Mouse (Mus musculus) adrenal gland, postnatal 4 days (tissue): ENCODE measurements around the gene Swsap1. TPM values are rescaled to one million over a fixed set of nuclear protein-coding genes. Genes with fewer than 3 reads are reported as not detected.

Source experiments
- DNase-seq, 2 experiments: peaks; one replicate each; pipeline ENCODE4 v3.0.0; 2021 to 2022; ENCODE audit warnings: low spot score in 2 of 2, mixed read lengths in 2 of 2
- total RNA-seq, 2 experiments: library from RNA; stranded (reverse); gene quantifications; 2 replicates each; pipeline ENCODE4 v1.2.3; 2021

Swsap1 gene
- total RNA-seq, 2 experiments from 2014 or later = 15.9 to 16.1 TPM

DNA sequence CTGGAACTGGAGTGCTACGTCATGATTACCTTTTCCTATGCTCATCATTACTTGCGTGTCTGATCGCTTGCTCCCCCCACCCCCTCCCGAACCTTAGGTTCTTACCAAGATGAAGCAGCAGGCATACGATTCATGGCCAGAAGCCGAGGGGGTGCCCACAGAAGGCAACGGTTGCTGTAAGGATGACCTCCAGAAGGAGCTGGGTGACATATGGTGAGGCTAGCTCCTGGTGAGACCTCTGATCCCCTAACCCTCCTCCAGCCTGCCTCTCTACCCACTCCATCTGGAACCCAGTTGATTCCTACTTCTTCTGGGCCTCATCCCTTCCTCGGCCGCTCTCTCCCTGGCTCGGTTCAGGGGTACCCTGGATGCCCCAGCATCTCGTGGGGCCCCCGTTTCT, 21.5 kb upstream of the Swsap1 start:
- DNase-seq = no peak

DNA sequence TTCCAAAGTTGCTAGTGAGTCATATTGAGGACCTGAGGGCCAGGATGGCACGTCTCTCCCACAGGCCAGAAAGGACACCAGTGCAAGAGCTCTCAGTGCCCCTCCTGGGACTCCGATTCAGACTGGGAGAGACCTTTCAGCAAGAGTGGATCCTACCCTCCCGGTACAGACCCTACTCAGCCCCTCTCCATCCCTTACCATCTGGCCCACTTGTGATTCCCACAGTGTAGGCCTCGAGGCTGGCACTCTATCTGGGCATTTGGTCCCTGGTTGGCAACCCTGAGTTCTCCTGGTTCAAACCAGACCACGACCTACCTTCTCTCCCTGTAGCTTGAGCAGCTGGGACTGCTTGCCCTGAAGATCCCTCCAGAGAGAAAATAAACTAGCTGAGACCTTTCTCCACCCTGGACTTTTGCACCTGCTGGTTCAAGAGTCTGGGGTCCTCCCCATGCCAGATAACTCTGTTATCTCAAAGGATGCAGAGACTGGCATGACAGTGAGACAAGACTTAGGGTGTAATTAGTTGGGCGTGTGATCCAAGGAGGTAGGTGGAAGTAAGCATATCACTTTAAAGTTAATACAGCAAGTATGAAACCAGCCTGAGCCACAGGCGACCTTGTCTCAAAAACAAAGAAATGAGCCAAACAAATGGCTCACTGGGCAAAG, 20.0 kb upstream of the Swsap1 start:
- DNase-seq = no peak

DNA sequence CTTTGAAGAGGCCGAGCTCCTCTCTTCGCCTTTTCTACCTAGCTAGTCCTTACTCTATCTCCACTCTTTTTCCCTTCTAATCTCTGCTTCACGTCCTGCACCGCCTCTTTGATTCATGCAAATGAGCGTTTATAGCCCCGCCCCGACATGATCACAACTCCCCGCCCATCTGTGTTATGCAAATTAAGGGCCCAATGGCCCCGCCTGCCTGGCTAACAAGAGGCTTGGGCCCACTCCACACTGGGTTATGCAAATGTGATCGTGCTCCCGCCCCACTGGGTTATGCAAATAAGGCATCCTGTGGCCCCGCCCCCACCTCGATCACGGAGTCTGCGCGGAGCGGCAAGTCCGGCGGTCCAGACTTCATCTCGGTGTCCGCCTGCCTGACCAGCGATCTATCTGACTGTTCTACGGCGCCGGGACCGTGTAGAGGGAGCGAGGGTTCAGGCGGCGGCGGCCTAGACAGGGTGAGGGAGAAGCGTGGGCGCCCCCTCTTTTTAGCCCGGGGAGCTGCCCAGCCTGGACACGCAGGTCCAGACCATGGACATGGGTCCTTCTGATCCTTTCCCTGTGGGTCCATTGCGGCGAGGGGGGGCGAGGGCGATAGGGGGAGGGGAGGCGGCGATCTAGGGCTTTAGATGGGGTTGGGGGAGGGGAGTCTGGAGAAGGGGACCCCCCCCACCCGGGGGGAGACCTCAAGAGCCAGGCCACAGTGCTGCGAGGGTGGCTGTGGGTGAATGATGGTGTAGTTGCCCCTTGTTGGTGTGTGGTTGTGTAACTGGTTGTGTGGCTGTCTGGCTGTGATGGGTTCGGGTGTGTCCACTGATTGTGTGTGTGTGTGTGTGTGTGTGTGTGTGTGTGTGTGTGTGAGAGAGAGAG, 18.6 kb upstream of the Swsap1 start, which contains the start of gene Plppr2:
Gene Plppr2, plus strand, starts transcription at position 342 of the 879 bp plus-strand sequence.
- DNase-seq = peak; percentile 87 to 98

DNA sequence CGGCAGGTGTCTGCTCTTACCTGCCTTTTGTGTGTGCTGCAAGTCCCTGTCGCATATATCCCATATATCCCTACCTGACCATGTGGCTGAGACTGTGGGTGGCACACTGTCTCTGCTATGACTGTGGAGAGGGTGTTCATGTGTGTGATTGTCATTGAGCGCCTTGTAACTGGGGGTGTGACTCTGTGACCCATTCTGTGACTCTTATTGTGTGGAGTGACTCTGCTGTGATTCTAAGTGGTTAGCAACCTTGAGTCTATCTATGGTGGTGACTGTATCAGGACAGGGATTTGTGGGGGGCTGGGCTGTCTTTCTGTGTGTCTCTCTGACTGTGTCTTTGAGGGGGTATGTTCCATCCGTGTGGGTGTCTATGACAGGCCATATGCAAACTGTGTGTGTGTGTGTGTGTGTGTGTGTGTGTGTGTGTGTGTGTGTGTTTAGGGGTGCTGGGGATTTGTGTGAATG, 17.8 kb upstream of the Swsap1 start:
- no peak for DNase-seq

DNA sequence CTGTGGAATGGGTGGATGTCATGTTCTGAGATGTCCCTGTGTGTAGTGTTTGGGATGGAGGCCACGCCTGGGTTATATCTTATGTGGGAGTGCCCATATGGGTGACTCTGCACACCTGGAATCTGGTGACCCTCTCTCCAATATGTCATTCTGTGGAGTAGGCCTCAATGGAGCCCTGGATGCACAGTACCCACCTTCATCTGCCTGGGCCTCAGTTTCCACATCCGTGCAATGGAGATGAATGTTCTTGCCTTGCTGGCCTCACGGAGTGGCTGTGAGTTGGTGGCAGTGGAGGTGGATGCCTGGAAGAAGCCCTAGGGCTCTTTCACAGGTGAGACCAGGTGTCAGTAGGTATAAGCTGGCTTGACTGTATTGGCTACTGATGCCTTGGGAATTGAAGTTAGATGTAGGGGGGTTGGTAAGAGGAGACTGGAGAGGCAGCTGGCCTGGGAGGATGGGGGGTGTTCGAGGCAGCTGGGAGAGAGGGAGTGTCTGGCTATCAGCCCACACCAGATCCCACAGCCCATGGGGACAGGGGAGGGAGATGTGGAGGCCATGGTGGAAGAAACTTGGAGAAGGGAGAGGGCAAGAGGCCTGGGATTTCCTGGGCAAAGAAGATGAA, 17.2 kb upstream of the Swsap1 start:
- no peak for DNase-seq

DNA sequence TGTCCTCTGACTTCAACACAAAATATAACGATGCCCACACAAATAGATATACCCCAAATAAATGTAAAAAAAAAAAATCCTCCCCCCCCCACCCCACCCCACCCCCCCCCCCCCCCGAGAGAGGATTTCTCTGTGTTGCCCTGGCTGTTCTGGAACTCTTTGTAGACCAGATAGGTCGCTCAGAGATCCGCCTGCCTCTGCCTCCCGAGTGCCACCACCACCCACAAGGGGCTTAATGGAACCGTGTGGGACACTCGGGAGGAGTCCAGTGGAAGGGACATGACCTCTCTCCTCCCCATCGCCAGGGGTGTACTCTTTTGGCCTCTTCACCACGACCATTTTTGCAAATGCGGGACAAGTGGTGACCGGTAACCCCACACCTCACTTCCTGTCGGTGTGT, 12.5 kb upstream of the Swsap1 start:
- no peak for DNase-seq

DNA sequence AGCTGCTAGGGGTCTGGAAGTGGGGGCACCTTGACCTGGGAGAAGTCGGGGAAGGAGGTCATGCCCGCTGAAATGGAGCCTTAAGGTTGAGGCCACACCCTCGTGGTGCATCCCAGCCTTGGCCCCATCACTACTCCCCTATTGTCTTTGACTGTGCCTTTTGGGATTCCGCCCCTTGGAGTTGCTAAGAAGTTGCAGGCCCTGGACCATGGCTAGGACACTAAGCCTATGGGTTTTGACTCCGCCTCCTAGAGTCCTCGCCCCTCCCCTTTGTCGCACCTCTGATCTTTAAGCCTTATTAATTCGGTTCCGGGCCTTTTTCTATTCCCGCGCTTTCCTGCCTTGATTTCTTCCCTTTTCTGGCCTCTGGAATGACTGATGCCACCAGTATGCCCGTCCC, 11.9 kb upstream of the Swsap1 start:
- no peak for DNase-seq

DNA sequence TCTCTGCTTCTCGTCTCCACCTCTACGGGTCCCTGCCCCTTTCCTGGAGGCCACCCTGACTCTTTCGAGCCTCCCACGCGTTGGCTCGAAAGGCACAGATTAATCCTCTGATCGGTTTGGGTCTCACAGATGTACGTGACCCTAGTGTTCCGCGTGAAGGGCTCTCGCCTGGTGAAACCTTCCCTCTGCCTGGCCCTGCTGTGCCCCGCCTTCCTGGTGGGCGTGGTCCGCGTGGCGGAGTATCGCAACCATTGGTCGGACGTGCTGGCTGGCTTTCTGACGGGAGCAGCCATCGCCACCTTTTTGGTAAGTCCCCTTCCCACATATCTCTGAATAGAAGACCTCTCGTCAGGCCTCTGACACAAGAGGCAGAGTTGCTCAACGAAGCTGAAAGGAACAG, 11.3 kb upstream of the Swsap1 start:
- no peak for DNase-seq

DNA sequence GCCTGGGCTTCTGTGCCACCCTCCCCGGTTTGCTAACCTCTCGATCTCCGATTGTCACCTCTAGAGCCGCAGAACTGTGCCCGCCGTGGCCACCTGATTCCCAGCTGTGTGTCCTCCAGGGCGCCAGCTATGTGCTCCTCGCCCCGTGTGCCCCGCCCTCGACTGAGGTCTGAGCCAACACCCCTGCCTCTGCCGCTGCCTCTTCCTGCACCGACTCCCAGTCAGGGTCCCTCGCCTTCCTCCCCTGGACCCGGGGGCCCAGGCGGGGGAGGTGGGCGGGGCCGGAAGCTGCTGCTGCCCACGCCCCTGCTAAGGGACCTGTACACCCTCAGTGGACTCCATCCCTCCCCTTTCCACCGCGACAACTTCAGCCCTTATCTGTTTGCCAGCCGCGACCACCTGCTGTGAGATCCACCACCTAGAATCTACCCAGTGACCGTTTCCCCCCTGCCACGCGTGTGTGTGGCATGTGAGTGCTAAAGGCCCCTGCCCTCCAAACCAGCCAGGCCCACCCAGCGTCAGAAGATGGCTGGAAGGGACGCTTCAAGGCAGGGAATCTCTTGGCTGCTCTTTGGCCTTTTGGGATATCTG, 7.9 kb upstream of the Swsap1 start:
- no peak for DNase-seq

DNA sequence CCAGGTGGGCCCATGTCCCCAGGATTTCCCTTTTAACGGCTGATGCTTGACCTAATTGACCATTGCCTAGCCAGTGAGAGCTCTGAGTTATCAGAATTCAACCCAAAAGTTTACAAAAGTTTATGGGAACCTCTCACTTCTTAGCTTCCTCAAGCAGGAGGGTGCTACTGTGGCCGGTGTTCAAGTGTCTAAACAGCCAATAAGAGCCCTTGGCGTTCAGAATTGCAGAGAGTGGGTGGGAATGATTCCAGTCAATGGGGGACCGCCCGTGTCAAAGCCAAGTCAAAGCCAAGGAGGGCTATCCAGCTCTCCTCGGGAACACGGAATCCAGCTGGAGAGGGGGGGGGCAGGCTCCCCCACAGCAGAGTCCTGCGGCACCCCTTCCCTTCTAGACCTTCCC, 7.4 kb upstream of the Swsap1 start:
- DNase-seq = no peak

DNA sequence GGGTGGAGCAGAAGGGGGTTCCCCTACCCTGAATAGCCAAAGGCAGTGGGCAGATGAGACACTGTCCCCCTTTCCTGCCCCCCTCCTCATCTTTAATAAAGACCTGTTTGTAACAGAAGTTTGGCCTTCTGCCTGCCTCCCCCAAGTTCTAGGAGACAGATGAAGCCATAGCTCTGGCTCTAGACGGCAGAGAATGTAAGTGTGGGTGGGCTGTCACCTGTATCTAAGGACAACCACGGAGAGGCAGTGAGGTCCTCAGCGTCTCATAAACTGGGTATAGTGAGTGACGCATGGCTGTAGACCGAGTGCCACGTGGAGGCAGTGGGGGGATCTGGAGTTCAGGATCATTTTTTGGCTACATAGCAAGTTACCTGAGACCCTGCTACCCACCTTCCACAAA, 6.8 kb upstream of the Swsap1 start:
- no peak for DNase-seq

DNA sequence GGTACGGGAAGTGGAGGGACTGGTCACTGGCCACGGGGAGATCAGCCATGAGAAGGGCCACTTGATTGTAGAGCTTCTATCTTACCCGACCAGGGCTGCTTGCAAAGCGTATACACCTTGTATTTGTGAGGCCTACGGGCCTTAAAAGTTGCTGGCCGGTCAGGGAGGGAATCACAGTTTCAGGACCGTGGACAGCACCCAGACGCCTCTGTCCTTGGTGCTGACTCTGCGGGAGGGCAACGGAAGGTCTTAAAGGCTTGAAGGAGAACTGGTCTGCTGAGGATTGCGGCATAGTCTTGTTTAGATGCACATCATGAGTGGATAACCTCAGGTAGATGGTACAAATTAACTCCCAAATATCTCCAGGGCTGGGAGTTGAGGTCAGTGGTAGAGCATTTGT, 5.2 kb upstream of the Swsap1 start:
- DNase-seq = peak; percentile 53 to 61

DNA sequence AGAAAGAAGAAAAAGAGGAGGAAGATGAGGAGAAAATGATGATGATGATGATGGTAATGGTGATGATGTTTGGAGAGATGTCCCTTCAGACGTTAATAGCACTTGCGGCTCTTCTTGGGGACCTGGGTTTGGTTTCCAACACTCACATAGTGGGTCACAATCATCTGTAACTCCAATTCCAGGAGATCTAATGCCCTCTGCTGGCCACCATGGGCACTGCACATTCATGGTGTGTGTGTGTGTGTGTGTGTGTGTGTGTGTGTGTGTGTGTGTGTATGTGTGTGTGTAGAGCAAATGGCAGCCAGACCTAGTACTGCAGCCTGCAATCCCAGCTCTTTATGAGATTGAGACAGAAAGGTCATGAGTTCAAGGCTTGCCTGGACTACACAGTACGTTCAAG, 3.6 kb upstream of the Swsap1 start:
- no peak for DNase-seq

DNA sequence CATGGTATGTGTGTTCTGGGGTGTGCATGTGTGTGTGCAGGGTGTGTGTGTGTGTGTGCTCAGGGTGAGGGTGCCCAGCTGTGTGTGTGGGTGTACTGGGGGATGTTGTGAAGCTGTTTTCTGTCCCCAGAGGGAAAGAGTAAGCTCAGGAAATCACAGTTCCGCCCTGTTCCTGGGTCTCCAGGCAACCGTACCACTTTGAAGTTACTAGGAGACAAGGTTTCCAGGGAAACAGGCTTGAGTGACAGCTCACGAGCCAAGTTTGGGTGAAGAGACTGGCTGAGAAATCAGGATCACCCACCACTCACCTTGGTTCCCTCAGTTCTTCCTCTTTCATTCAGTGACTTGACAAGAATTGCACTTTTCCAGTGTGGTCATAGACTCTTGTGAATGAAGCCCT, 2.0 kb upstream of the Swsap1 start:
- no peak for DNase-seq

DNA sequence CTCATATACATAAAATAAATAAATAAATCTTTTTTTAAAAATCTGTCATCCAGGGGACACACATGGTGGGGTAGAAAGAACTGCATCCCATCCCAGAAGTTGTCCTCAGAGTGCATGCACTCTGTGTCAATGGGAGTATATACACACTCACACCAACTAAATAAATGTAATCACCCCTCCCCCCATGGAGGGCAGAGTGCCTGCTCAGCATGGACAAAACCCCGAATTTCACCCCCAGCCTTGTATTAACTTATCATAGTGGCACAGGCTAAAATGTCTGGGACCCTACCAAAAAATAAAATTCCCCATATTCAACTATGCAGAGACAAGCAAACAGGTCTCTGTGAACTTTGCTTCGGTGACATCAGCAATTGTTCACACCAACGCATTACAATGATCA, 920 bp upstream of the Swsap1 start:
- DNase-seq = no peak

DNA sequence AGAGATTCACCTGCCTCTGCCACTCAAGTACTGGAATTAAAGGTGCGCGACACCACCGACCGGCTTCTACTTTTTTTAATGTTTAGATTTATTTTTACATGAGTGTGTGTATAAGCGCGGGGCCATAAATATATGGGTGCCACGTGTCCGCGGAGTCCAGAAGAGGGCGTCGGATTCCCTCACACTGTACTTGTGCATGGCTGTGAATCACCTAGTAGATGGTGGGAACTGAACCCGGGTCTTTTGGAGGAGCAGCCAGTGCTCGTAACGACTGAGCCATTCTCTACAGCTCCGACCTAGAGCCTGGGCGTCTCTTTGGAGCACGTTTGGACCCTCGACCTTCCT, 358 bp upstream of the Swsap1 start:
- no peak for DNase-seq

DNA sequence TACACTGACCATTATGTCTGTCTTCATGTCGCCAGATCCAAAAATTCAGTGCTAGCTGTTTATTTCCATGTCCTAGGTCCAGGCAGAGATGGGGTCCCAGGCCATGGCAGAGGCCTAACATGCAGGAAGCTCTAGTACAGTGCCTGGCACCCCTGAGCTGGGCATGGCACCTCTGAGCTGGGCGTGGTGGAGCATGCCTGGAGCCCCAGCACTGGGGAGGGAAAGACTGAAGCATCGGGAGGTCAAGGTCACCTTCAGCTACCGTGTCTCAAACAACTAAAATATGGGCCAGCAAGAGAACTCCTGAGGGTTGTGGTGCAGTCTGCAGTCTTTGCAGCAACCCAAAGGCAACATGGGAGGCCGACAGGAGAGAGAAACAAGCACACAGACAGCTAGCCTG, 2.8 kb downstream of the Swsap1 start:
- no peak for DNase-seq

DNA sequence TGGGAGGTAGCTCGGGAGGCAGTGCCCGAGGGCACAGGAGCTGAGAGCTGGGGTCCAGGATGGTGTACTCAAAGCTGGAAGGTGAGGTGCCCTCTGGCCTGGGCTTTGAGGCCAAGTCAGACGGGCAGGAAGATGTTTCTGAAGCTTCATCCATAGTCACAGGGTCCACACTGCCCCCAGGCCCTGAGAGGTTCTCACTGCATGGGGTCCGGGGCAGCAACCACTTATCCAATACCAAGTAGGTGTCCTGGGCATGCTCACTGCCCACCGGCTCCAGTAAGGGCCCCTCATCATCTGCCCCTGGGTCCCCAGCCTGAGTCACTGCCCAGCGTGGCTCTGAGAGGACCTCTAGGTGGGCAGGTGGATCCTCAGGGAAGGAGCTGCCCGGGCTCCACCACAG, 3.7 kb downstream of the Swsap1 start:
- no peak for DNase-seq

DNA sequence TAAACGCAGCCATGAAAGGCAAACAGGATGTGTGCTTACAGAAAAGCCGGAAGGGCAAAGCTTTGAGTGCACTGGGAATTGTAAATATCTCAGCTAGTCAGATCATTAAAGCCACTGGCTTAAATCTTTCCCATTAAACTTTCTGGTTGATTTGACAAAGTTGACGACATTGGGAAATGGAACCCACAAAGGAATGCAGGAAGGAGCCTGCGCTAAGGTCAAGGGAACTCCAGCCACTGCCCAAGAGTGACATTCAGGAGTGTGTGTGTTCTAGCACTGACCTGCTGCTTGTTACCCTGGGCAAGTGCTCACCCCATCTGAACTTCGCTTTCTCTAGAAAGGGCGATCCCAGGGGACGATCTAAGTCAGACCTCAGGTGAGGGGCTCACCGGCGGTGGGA, 4.6 kb downstream of the Swsap1 start:
- DNase-seq = no peak

DNA sequence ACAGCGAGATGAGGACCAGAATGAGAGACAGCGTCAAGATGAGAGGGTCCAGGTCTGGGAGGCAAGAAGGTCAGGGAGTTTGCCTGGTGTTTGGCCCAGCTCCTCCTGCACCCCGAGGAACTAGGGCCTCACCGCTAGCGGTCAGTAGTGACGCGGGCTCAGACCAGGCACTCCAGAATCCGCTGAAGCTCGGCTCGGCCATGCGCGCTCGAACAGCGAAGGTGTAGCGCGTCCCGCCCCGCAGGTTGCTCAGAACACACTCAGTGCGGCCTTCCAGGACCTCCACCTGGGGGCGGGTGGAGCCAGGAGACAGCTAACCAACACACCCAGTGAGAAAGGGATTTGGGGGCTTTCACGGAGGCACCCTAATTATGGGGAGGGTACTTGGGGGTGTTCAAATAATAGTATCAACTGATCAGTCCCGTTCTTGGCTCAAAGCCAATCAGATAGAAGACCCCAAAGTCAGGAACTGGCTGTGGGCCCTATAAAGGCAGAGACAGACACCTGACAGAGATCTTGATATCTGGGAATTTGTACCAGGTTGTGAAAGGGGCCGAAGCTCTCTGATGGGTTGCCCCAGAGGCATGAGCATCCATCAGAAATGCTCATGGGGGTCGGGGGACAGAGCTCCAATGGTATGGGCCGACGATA, 5.1 kb downstream of the Swsap1 start:
- no peak for DNase-seq

DNA sequence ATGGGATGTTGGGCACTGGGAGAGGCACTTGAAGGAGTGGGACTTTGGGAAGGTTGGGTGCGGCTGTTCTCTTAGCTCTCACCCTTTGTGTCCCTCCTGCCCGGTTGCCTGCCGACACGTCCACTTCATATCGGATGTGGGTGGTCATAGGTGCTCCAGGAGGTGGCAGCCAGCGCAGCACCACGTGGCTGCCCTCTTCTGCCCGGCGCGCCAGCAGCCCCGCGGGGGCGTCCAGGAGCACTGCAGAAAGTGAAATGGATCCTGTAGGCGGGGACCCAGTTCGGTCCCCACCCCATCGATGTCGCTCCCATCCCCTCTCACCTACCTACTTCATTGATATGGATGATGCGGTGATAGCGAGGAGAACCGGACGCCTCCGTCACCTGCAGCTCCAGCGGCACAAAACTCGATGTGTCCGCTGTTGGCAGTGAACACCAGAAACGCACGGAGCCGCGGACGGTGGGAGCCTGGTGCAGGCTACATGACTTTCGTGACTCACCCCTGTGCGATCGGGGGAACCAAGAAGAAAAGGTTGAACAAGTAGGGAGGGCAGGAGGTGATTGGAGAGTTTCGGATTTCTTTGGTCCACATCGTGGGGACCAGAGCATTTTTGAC, 5.9 kb downstream of the Swsap1 start:
- no peak for DNase-seq
